Mouse (Mus musculus): ENCODE measurements around the gene Olfr1047. TPM values are rescaled to one million over a fixed set of nuclear protein-coding genes. Genes with fewer than 3 reads are reported as not detected.
"Not testable (repeated sequence)": the region's sequence is repeated elsewhere in the genome, so short reads cannot be mapped to it uniquely, and the experiment has no call there.

Olfr1047 gene
- total RNA-seq (2021) = not detected
- long read RNA-seq, experiment 1 = 0 reads
- long read RNA-seq, experiment 2 = 0 reads

DNA sequence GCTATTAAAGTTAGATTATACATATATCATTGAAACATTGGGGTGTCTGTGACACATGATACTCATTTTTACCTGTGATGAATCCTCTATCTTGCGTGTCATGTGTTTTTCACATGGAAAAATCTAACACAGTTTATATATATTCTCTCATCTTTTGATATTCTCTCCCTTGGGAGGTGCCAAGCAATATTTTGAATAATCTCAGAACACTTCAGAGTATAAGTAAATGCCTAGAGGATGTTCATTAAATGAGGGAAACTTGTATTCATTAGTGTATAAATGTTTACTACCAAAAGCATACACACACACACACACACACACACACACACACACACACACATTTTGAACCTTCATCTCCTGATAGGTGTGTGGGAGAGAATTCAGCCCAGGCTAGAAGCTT is at the start of gene Olfr1047:
TSS of gene Olfr1047 (minus strand) at position 101 of the 400 bp plus-strand sequence.
- DNase-seq = no peak

GRCm38 (mm10) chr2:86278988-86279387 is 47.8 kb upstream of the Olfr1047 start, which contains the start of gene Olfr1051:
Gene Olfr1051, minus strand, starts transcription at chr2:86279088.
- not testable (repeated sequence) for DNase-seq

- DNase-seq = not testable (repeated sequence)
Measured at GRCm38 (mm10) chr2:86258228-86258627, 27.0 kb upstream of the Olfr1047 start, which contains the start of gene Olfr1049. Gene Olfr1049, minus strand, starts transcription at chr2:86258328.

DNA sequence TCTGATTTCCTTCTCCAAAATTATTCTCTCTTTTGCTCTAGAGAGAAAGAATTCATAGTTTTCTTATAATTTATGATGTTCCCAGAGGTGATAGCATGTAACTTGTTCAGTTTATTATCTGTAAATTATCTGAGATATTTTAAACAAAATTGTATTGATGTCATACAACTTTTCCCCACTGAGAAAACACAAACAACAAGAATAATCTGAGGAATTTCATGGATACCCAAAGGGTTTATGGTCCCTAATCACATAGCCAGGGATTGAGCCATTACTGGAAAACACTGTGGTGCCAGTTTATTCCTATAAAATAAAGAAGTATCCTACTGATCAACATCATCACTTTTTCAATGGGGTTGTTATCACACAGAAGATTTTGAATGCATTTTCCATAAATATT is 9.0 kb upstream of the Olfr1047 start, which contains the start of gene Olfr1048:
TSS of gene Olfr1048 (minus strand) at position 101 of the 400 bp plus-strand sequence.
- DNase-seq = no peak

GRCm38 (mm10) chr2:86219214-86219613 is 12.0 kb downstream of the Olfr1047 start, which contains the start of gene Olfr1046:
Gene Olfr1046, minus strand, starts transcription at chr2:86219314.
- DNase-seq = no peak

DNA sequence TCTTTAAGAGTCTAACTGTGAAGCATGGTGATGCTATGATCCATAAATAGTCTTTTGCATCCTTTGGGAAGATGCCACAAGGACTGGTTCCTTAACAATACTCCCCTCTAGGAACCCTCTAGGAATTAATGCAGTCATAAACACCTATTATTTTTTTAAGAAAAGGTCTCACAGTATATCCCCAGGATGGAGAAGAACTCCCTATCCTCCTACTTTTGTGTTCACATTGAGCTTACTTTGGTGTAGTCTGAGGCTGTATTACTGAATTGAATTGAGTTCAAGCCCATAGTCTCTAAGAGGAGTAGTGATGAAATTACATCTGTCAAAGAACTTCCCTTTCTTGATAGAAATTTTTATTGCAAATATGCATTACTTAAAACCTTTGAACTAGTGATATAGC is 28.3 kb downstream of the Olfr1047 start, which contains the start of gene Olfr1045:
TSS of gene Olfr1045 (minus strand) at position 101 of the 400 bp plus-strand sequence.
- no peak for DNase-seq

- no peak for DNase-seq
Measured at GRCm38 (mm10) chr2:86195863-86196262, 35.3 kb downstream of the Olfr1047 start.

- DNase-seq = no peak
Measured at GRCm38 (mm10) chr2:86185583-86185982, 45.6 kb downstream of the Olfr1047 start, which contains the start of gene Olfr52. Gene Olfr52, minus strand, starts transcription at chr2:86185683.

GRCm38 (mm10) chr2:86179950-86180349 is 51.3 kb downstream of the Olfr1047 start:
- no peak for DNase-seq

GRCm38 (mm10) chr2:86177720-86178119 is 53.5 kb downstream of the Olfr1047 start, which contains the start of gene Olfr1044:
Gene Olfr1044, minus strand, starts transcription at chr2:86177820.
- no peak for DNase-seq

Other genes with a start within 250 kb of the Olfr1047 start
- gene Olfr1031, start 241.1 kb downstream of the Olfr1047 start, total RNA-seq (2021) = not detected
- gene Olfr1032, start 225.9 kb downstream of the Olfr1047 start, total RNA-seq (2021) = not detected
- 1 to 10 TPM; 5.0 to 6.7 TPM for gene Olfr1033, start 210.8 kb downstream of the Olfr1047 start, total RNA-seq (2021)
- under 1 TPM; 0.07 to 0.23 TPM for gene Olfr1034, start 185.5 kb downstream of the Olfr1047 start, total RNA-seq (2021)
- not detected for gene Olfr1036, start 157.4 kb downstream of the Olfr1047 start, total RNA-seq (2021)
- gene Olfr1037, start 144.0 kb downstream of the Olfr1047 start, total RNA-seq (2021) = not detected
- not detected for gene Olfr1039, start 95.5 kb downstream of the Olfr1047 start, total RNA-seq (2021)
- gene Olfr1040, start 84.7 kb downstream of the Olfr1047 start, total RNA-seq (2021) = not detected
- not detected for gene Olfr1042, start 69.6 kb downstream of the Olfr1047 start, total RNA-seq (2021)
- not detected for gene Olfr1043, start 63.9 kb downstream of the Olfr1047 start, total RNA-seq (2021)
- not detected for gene Olfr1044, start 53.6 kb downstream of the Olfr1047 start, total RNA-seq (2021)
- not detected for gene Olfr52, start 45.7 kb downstream of the Olfr1047 start, total RNA-seq (2021)
- gene Olfr1045, start 28.4 kb downstream of the Olfr1047 start, total RNA-seq (2021) = not detected
- not detected for gene Olfr1046, start 12.1 kb downstream of the Olfr1047 start, total RNA-seq (2021)
- gene Olfr1048, start 8.9 kb upstream of the Olfr1047 start, total RNA-seq (2021) = not detected
- not detected for gene Olfr1049, start 26.9 kb upstream of the Olfr1047 start, total RNA-seq (2021)
- gene Olfr1051, start 47.7 kb upstream of the Olfr1047 start, total RNA-seq (2021) = not detected
- gene Olfr1052, start 61.1 kb upstream of the Olfr1047 start, total RNA-seq (2021) = not detected
- not detected for gene Olfr1053, start 83.9 kb upstream of the Olfr1047 start, total RNA-seq (2021)
- gene Olfr1054, start 104.0 kb upstream of the Olfr1047 start, total RNA-seq (2021) = not detected
- not detected for gene Olfr1055, start 118.9 kb upstream of the Olfr1047 start, total RNA-seq (2021)
- gene Olfr1056, start 131.1 kb upstream of the Olfr1047 start, total RNA-seq (2021) = not detected
- gene Olfr1057, start 147.0 kb upstream of the Olfr1047 start, total RNA-seq (2021) = not detected
- not detected for gene Olfr1058, start 157.2 kb upstream of the Olfr1047 start, total RNA-seq (2021)
- not detected for gene Olfr1061, start 182.6 kb upstream of the Olfr1047 start, total RNA-seq (2021)
- gene Olfr1062, start 195.3 kb upstream of the Olfr1047 start, total RNA-seq (2021) = not detected
- not detected for gene Olfr1065, start 219.2 kb upstream of the Olfr1047 start, total RNA-seq (2021)
- gene Olfr1066, start 224.9 kb upstream of the Olfr1047 start, total RNA-seq (2021) = not detected